Mouse (Mus musculus) neural tube, embryonic 14.5 days (tissue): ENCODE results near the gene Pgam2. TPM values are rescaled to one million over a fixed set of nuclear protein-coding genes. Genes with fewer than 3 reads are reported as not detected.

Experiments used
- ATAC-seq: fragments of 200-750 bp; cut with Nextera tagmentation; 2 replicates; pipeline ENCODE4 v1.8.0; 2017; ENCODE audit warnings: low read depth, mild to moderate bottlenecking, moderate TSS enrichment, moderate library complexity
- H3K27ac ChIP-seq: fragments of 300-500 bp; sonication (generic); 2 replicates; pipeline ENCODE4 v1.5.1; 2014; ENCODE audit warnings: low read depth, mild to moderate bottlenecking, control low read depth, low read length, moderate library complexity, mixed read lengths
- H3K27me3 ChIP-seq: fragments of 300-500 bp; sonication (generic); 2 replicates; pipeline ENCODE4 v1.6.1; 2014; ENCODE audit warnings: low read length; ENCODE audit not compliant: control insufficient read depth, insufficient read depth
- H3K36me3 ChIP-seq: fragments of 300-500 bp; sonication (generic); 2 replicates; pipeline ENCODE4 v1.6.1; 2014; ENCODE audit warnings: low read length, mixed read lengths; ENCODE audit not compliant: control insufficient read depth, insufficient read depth
- H3K4me1 ChIP-seq: fragments of 300-500 bp; sonication (generic); 2 replicates; pipeline ENCODE4 v1.6.1; 2014; ENCODE audit warnings: low read length; ENCODE audit not compliant: control insufficient read depth, insufficient read depth
- H3K4me2 ChIP-seq: fragments of 300-500 bp; sonication (generic); 2 replicates; pipeline ENCODE4 v1.6.1; 2014; ENCODE audit warnings: mild to moderate bottlenecking, low read depth, low read length, control low read depth
- H3K4me3 ChIP-seq: fragments of 300-500 bp; sonication (generic); 2 replicates; pipeline ENCODE4 v1.5.1; 2014; ENCODE audit warnings: low read depth, low read length, control low read depth, mixed read lengths
- H3K9ac ChIP-seq: fragments of 300-500 bp; sonication (generic); replicated peaks from 2 replicates; pipeline ENCODE4 v1.6.1; 2014; ENCODE audit warnings: low read depth, mild to moderate bottlenecking, control low read depth, low read length, mixed read lengths
- H3K9me3 ChIP-seq: fragments of 300-500 bp; sonication (generic); 2 replicates; pipeline ENCODE4 v1.6.1; 2016; ENCODE audit warnings: low read length; ENCODE audit not compliant: control insufficient read depth
- WGBS: fragments of 180-500 bp; shearing (Covaris S2); extraction: QIAGEN DNeasy Blood & Tissue Kit; methylation state at CpG from one replicate; pipeline ENCODE4 v1.1.7; 2014; 5-methylcytosine and 5-hydroxymethylcytosine counted together
- polyA plus RNA-seq: library from polyadenylated mRNA; unstranded; fragments of >200 nt; fragmentation: Nextera tagmentation; extraction: Ambion mirVana; gene quantifications from 2 replicates; pipeline ENCODE4 v1.2.1, GENCODE M21; 2014

The Pgam2 gene
- 2.8 and 3.2 TPM in 2 replicates for polyA plus RNA-seq

DNA sequence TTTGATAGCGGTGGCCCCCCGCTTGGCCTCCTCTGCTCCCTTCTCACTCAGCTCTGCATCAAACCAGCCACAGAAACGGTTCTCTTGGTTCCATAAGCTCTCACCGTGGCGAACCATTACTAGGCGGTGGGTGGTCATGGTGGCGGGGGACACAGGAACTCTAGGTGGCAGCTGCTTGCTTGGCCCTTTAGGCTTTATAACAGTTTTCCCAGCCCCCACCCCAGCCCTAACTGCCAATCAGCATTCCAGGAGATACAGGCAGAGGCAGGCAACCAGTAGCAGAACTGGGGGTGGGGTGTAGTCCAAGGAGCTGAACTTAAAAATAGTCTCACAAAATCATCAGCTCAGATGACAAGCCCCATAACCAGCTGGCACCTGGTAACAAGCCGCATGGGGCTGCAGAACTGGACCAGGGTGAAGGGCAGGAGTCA is at the start of gene Pgam2:
Pgam2 (minus strand) TSS at position 183 of the 431 bp plus-strand sequence.
- H3K9ac ChIP-seq = no peak within 1 kb of the TSS
- WGBS = 50% methylated on average over 8 of the region's 8 CpGs
- H3K4me2 ChIP-seq = no peak within 1 kb of the TSS
- H3K4me3 ChIP-seq = no peak within 1 kb of the TSS
- no peaks in the 10 kb centered on the region for H3K27me3 ChIP-seq
- 0 out of 2 replicates have a peak, but pooled peaks cover 3% of the 10 kb centered on the region for H3K4me1 ChIP-seq
- peaks cover 20% of the 10 kb centered on the region for H3K36me3 ChIP-seq
- ATAC-seq = no peak
- no peaks in the 10 kb centered on the region for H3K9me3 ChIP-seq
- no peak within 1 kb of the TSS for H3K27ac ChIP-seq

DNA sequence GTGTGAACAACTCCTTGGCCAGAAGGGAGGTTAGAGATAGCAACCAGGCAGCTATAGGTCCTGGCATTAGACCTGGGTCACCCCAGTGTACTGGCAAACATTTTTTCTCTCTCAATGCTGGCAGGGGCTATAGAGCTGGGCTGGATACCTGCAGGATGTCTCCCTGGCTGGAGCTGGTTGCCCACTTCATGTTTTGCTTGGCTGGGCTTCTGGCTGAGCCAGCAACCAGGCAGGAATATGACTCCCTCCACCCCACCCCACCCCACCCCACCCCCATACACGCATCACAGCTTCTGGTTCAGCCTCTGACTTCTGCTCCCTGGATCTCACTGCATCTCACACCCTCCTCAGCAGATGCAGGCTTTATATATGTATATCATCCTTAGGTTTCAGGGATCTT is 48.8 kb upstream of the Pgam2 start:
- Histone ChIP-seq H3K4me1 (no peaks in the 10 kb centered on the region), H3K9ac (no peak overlapping the region), H3K27me3 (no peaks in the 10 kb centered on the region), H3K36me3 (no peaks in the 10 kb centered on the region), H3K4me3 (no peak overlapping the region), H3K9me3 (no peaks in the 10 kb centered on the region), H3K4me2 (no peak overlapping the region), H3K27ac (no peak overlapping the region)
- no peak for ATAC-seq
- WGBS = 77% methylated on average over 1 of the region's 1 CpGs

DNA sequence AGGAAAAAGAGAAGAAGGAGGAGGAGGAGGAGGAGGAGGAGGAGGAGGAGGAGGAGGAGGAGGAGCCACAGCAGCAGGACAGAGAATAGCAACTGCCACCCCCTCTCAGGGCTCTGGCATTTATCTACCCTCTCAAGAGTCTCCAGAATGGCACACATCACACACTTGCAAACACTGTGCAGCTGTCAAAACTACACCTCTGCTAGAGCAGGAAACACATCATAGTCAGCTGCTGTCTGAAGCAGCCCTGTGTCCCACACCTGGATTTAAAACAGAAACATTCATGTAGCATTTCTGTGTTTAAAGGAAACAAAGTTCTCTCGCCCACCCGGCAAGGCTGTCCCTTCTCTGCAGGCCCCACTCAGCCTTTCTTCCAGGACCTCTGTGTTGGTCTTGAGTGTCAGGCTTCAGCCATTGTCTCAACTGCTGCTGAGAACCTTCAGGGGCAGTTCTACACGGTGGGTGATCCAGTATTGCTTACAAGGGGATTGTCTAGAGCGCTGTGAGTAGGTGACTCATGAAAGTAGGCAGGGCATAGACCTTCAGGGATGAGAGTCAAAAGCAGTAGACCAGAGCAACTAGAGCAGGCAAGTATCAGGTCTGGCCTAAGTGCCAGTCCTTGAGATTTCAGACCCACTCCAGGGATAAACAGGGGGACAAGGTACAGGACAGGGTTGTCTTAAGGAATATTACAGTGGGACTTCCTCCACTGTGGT is 47.6 kb upstream of the Pgam2 start:
- no peaks in the 10 kb centered on the region for H3K4me1 ChIP-seq
- no peak overlapping the region for H3K9ac ChIP-seq
- WGBS = 71% methylated on average over 4 of the region's 4 CpGs
- ATAC-seq = no peak
- no peak overlapping the region for H3K4me2 ChIP-seq
- no peaks in the 10 kb centered on the region for H3K27me3 ChIP-seq
- no peak overlapping the region for H3K4me3 ChIP-seq
- H3K36me3 ChIP-seq = no peaks in the 10 kb centered on the region
- no peaks in the 10 kb centered on the region for H3K9me3 ChIP-seq
- no peak overlapping the region for H3K27ac ChIP-seq

DNA sequence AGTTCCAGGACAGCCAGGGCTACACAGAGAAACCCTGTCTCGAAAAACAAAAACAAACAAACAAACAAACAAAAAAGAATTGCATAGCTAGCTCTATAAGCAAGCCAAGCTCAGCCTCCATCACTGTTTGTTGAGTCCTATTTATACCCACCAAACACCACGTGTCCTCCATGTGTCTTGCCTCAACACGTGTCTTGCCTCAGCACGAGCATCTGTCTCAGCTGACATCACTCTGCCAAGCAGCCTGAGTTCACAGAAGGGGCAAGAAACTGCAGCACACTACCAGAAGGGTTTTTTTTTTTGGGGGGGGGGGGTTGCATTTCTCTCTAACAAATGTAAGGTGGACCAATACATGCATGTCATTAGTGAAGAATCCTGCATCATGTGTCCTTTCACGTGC is 46.9 kb upstream of the Pgam2 start:
- ATAC-seq = no peak
- H3K9ac ChIP-seq = no peak overlapping the region
- no peak overlapping the region for H3K27ac ChIP-seq
- H3K9me3 ChIP-seq = no peaks in the 10 kb centered on the region
- no peak overlapping the region for H3K4me2 ChIP-seq
- H3K4me1 ChIP-seq = no peaks in the 10 kb centered on the region
- H3K36me3 ChIP-seq = no peaks in the 10 kb centered on the region
- no peaks in the 10 kb centered on the region for H3K27me3 ChIP-seq
- WGBS = 84% methylated on average over 5 of the region's 5 CpGs
- H3K4me3 ChIP-seq = no peak overlapping the region

DNA sequence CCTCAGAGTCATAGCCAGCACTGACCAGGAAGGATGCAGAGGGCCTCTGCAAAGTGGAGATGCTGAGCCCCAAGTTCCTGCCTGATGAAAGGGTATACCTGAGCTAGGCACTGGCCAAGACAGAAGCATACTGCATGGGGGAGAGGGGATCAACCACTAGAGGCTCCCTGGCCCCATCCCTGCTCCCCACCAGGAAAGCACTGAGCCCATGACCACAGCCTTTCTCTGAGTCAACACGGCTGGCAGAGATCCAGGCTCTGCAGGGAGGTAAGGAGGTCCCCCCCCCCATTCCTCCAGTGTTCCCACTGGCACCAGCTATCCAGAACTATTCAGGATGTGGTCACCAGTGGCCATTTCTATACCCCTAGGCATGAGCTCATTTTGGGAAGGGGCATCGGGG is 45.8 kb upstream of the Pgam2 start:
- Histone ChIP-seq H3K9me3 (no peaks in the 10 kb centered on the region), H3K4me3 (no peak overlapping the region), H3K9ac (no peak overlapping the region), H3K27ac (no peak overlapping the region), H3K36me3 (no peaks in the 10 kb centered on the region), H3K27me3 (no peaks in the 10 kb centered on the region), H3K4me2 (no peak overlapping the region), H3K4me1 (no peaks in the 10 kb centered on the region)
- ATAC-seq = no peak
- WGBS = 74% methylated on average over 2 of the region's 2 CpGs

DNA sequence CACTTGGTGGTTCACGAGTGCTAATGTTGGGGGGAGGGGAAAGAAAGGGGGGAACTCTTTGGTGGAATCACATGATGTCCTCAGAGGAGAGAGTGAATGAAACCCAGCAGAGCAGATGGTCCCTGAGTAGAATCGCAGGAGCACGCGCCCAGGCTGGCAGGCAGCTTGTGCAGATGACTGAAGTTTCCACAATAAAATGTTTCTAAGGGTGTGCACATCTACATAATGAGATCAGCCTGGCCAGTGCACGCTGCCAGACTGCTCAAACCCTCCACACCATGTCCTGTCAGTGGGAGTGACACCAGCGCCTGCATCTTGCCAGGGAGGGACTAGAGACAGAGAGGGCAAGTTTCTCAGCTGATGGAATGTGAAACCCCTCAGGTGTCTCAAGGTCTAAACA is 45.2 kb upstream of the Pgam2 start:
- H3K4me1 ChIP-seq = no peaks in the 10 kb centered on the region
- H3K4me2 ChIP-seq = no peak overlapping the region
- H3K4me3 ChIP-seq = no peak overlapping the region
- H3K27ac ChIP-seq = no peak overlapping the region
- H3K9me3 ChIP-seq = no peaks in the 10 kb centered on the region
- H3K36me3 ChIP-seq = no peaks in the 10 kb centered on the region
- no peak overlapping the region for H3K9ac ChIP-seq
- ATAC-seq = no peak; the same call in 1 of the 2 replicates
- 20% methylated on average over 6 of the region's 6 CpGs for WGBS
- H3K27me3 ChIP-seq = no peaks in the 10 kb centered on the region

DNA sequence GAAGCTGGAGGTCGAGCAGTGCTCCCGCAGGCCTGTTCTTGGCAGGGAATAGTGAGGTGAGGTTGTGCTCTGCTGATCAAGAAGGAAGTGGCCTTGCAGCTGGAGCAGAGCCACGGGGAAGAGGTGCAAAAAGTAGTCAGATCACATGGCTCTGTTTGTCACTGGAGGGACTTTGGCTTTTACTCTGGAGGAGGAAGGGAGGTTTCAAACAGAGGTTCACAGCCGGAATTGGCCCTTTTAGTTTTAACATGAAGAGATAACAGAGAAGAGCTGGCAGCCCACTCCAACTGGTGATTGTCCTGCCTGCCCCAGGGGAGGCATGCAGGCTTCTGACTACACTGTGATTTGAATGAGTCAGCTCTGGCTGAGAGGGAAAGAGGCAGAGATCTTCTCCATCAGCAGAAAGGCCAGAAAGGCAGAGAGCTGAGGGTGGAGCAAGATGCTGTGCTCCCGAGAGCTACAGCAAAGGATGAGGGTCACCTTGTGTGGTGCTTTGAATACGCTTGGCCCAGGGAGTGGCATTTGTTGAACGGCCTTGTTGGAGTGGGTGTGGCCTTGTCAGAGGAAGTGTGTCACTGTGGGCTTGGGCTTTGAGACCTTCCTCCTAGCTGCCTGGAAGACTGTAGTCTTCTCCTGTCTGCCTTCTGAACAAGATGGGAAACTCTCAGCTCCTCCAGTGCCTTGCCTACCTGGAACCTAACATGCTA is 43.3 kb upstream of the Pgam2 start:
- no peak overlapping the region for H3K9ac ChIP-seq
- no peak overlapping the region for H3K27ac ChIP-seq
- no peak overlapping the region for H3K4me2 ChIP-seq
- no peak overlapping the region for H3K4me3 ChIP-seq
- no peak for ATAC-seq
- no peaks in the 10 kb centered on the region for H3K36me3 ChIP-seq
- WGBS = 68% methylated on average over 7 of the region's 7 CpGs
- no peaks in the 10 kb centered on the region for H3K4me1 ChIP-seq
- no peaks in the 10 kb centered on the region for H3K9me3 ChIP-seq
- no peaks in the 10 kb centered on the region for H3K27me3 ChIP-seq

DNA sequence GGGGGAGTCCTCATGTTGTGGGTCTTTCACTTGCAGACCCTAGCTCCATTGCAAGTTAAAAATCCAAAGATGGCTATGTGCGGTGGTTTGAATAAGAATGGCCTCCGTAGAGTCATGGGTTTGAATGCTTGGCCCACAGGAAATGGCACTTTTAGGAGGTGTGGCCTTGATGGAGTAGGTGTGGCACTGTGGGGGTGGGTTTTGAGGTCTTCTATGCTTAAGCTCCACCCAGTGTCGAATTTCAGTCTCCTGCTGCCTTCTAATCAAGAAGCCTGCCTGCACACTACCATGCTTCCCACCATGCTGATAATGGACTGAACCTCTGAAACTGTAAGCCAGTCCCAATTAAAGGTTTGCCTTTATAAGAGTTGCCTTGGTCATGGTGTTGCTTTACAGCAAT is 39.6 kb upstream of the Pgam2 start:
- Histone ChIP-seq H3K9me3 (no peaks in the 10 kb centered on the region), H3K27me3 (no peaks in the 10 kb centered on the region), H3K9ac (no peak overlapping the region), H3K36me3 (no peaks in the 10 kb centered on the region), H3K4me2 (no peak overlapping the region), H3K4me1 (no peaks in the 10 kb centered on the region), H3K27ac (no peak overlapping the region), H3K4me3 (no peak overlapping the region)
- ATAC-seq = no peak
- WGBS = 81% methylated on average over 3 of the region's 3 CpGs

DNA sequence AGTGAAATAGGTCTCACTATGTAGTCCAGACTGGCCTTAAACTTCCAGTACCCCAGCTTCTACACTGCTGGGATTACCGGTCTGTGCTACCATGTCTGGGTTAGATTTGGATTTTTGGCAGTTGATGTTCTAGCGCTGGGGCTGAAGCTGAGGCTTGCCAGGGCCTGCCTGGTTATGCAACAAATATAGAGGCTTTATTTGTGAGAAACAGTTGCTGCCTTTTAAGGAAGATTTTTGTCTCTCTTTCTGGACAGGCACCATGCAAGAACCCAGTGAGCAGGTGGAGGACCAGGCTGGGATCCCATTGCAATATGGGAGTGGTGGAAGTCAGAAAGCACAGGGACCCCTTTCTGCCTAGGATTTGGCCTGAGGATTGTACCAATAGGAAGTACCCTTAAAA is 38.2 kb upstream of the Pgam2 start:
- H3K4me3 ChIP-seq = no peak overlapping the region
- H3K4me2 ChIP-seq = no peak overlapping the region
- 96% methylated on average over 2 of the region's 2 CpGs for WGBS

More for the DNA sequence above, 38.2 kb upstream of the Pgam2 start:
- no peaks in the 10 kb centered on the region for H3K9me3 ChIP-seq
- H3K27me3 ChIP-seq = no peaks in the 10 kb centered on the region
- H3K9ac ChIP-seq = no peak overlapping the region
- no peaks in the 10 kb centered on the region for H3K36me3 ChIP-seq
- H3K27ac ChIP-seq = no peak overlapping the region
- H3K4me1 ChIP-seq = no peaks in the 10 kb centered on the region
- no peak for ATAC-seq
